Mouse (Mus musculus) CH12.LX (cell line): ENCODE measurements around the gene Rph3al. TPM values are rescaled to one million over a fixed set of nuclear protein-coding genes. Genes with fewer than 3 reads are reported as not detected.

Experiments used
- DNase-seq: peaks from one replicate; pipeline ENCODE4 v3.0.0-alpha.2; 2013; ENCODE audit errors: extremely low read depth
- H3K27ac ChIP-seq: 2 replicates; pipeline ENCODE4 v1.5.1; 2012; ENCODE audit warnings: low read depth, mild to moderate bottlenecking, control low read depth, moderate library complexity; ENCODE audit not compliant: insufficient read depth
- H3K27me3 ChIP-seq: replicated peaks from 2 replicates; pipeline ENCODE3; 2012; ENCODE audit warnings: inconsistent platforms
- H3K36me3 ChIP-seq, 2 experiments: replicated peaks in 1 of 2; 2 replicates each; pipeline versions ENCODE3 to v1.6.1; 2012; ENCODE audit warnings: inconsistent platforms in 1 of 2, low read length in 1 of 2, mild to moderate bottlenecking in 1 of 2, mixed read lengths in 1 of 2, moderate library complexity in 1 of 2; ENCODE audit not compliant: control insufficient read depth in 1 of 2, insufficient read depth in 1 of 2
- H3K4me1 ChIP-seq, 2 experiments: 2 replicates each; pipeline ENCODE4 v1.6.1; 2012; ENCODE audit warnings: inconsistent platforms in 1 of 2, moderate library complexity in 1 of 2; ENCODE audit not compliant: insufficient read depth in 2 of 2, control insufficient read depth in 1 of 2
- H3K4me2 ChIP-seq: 2 replicates; pipeline ENCODE4 v1.6.1; 2012; ENCODE audit warnings: low read depth, mild to moderate bottlenecking, control low read depth; ENCODE audit not compliant: poor library complexity, insufficient read depth, severe bottlenecking
- H3K4me3 ChIP-seq, 3 experiments: fragments of 150-350 bp in 1 of 3; sonication (generic) in 1 of 3; replicated peaks in 1 of 3; 2 replicates each; pipeline versions ENCODE3 to v1.5.1; 2011 to 2012; ENCODE audit warnings: low read depth in 2 of 3, low read length in 2 of 3, mild to moderate bottlenecking in 2 of 3, moderate library complexity in 2 of 3, control low read depth in 1 of 3, improper control_type of control experiment in 1 of 3, inconsistent platforms in 1 of 3, mixed read lengths in 1 of 3; ENCODE audit not compliant: poor library complexity in 1 of 3
- H3K79me2 ChIP-seq: replicated peaks from 2 replicates; pipeline ENCODE4 v1.6.1; 2012; ENCODE audit warnings: mild to moderate bottlenecking, moderate library complexity; ENCODE audit not compliant: control insufficient read depth, poor library complexity, insufficient read depth, severe bottlenecking; ENCODE audit errors: extremely low read depth
- H3K9ac ChIP-seq: 2 replicates; pipeline ENCODE4 v1.6.1; 2012; ENCODE audit warnings: low read depth, mild to moderate bottlenecking, control low read depth, moderate library complexity; ENCODE audit not compliant: insufficient read depth
- H3K9me3 ChIP-seq: replicated peaks from 2 replicates; pipeline ENCODE3; 2012; ENCODE audit warnings: low read length, inconsistent platforms, mixed read lengths
- BHLHE40 ChIP-seq: IDR thresholded peaks from 2 replicates; pipeline ENCODE4 v1.6.1; 2011; ENCODE audit warnings: mild to moderate bottlenecking, low read depth, low read length, improper control_type of control experiment
- CHD1 ChIP-seq: IDR thresholded peaks from 2 replicates; pipeline ENCODE4 v1.6.1; 2012; ENCODE audit warnings: low read depth, low read length, improper control_type of control experiment, inconsistent platforms
- CHD2 ChIP-seq: IDR thresholded peaks from 2 replicates; pipeline ENCODE4 v1.6.1; 2011; ENCODE audit warnings: low read length, improper control_type of control experiment
- CTCF ChIP-seq, 2 experiments: IDR thresholded peaks in 1 of 2; conservative IDR thresholded peaks in 1 of 2; 2 replicates each; pipeline ENCODE4 v1.5.1; 2011 to 2012; ENCODE audit warnings: low read depth in 2 of 2, low read length in 2 of 2, improper control_type of control experiment in 1 of 2, inconsistent platforms in 1 of 2, mild to moderate bottlenecking in 1 of 2, moderate library complexity in 1 of 2
- E2F4 ChIP-seq: IDR thresholded peaks from 2 replicates; pipeline ENCODE4 v1.6.1; 2011; ENCODE audit warnings: low read depth, low read length, improper control_type of control experiment; ENCODE audit not compliant: insufficient replicate concordance
- GABPA ChIP-seq: IDR thresholded peaks from 2 replicates; pipeline ENCODE4 v1.6.1; 2012; ENCODE audit warnings: low read depth, low read length, improper control_type of control experiment, inconsistent platforms; ENCODE audit not compliant: insufficient replicate concordance
- HCFC1 ChIP-seq: IDR thresholded peaks from 2 replicates; pipeline ENCODE4 v1.6.1; 2012; ENCODE audit warnings: low read depth, mild to moderate bottlenecking, inconsistent platforms, low read length, improper control_type of control experiment
- IRF4 ChIP-seq: IDR thresholded peaks from 2 replicates; pipeline ENCODE4 v1.6.1; 2014; ENCODE audit warnings: low read depth, mild to moderate bottlenecking, inconsistent platforms, low read length, improper control_type of control experiment
- JUN ChIP-seq: IDR thresholded peaks from 2 replicates; pipeline ENCODE4 v1.6.1; 2011; ENCODE audit warnings: low read depth, mild to moderate bottlenecking, low read length, improper control_type of control experiment, moderate library complexity; ENCODE audit not compliant: insufficient read depth
- JUND ChIP-seq: conservative IDR thresholded peaks from 2 replicates; pipeline ENCODE4 v1.6.1; 2011; ENCODE audit warnings: low read depth, low read length, improper control_type of control experiment
- KAT2A ChIP-seq: IDR thresholded peaks from 2 replicates; pipeline ENCODE4 v1.6.1; 2012; ENCODE audit warnings: low read length, improper control_type of control experiment, inconsistent platforms; ENCODE audit not compliant: insufficient replicate concordance
- MAFK ChIP-seq: IDR thresholded peaks from 2 replicates; pipeline ENCODE4 v1.6.1; 2011; ENCODE audit warnings: low read length, improper control_type of control experiment; ENCODE audit not compliant: insufficient replicate concordance
- MEF2A ChIP-seq: IDR thresholded peaks from 2 replicates; pipeline ENCODE4 v1.6.1; 2014; ENCODE audit warnings: low read depth, mild to moderate bottlenecking, inconsistent platforms, low read length, improper control_type of control experiment, borderline replicate concordance
- MYC ChIP-seq: IDR thresholded peaks from 2 replicates; pipeline ENCODE4 v1.6.1; 2011; ENCODE audit warnings: low read depth, mild to moderate bottlenecking, improper control_type of control experiment, low read length
- NELFE ChIP-seq: IDR thresholded peaks from 2 replicates; pipeline ENCODE4 v1.6.1; 2011; ENCODE audit warnings: low read depth, low read length, improper control_type of control experiment
- NRF1 ChIP-seq: IDR thresholded peaks from 2 replicates; pipeline ENCODE4 v1.6.1; 2014; ENCODE audit warnings: low read depth, mild to moderate bottlenecking, inconsistent platforms, low read length, improper control_type of control experiment, moderate library complexity
- PAX5 ChIP-seq: IDR thresholded peaks from 2 replicates; pipeline ENCODE4 v1.6.1; 2012; ENCODE audit warnings: low read length, inconsistent platforms, mixed read lengths
- POLR2A ChIP-seq: IDR thresholded peaks from 2 replicates; pipeline ENCODE4 v1.6.1; 2011; ENCODE audit warnings: low read depth, mild to moderate bottlenecking, improper control_type of control experiment, low read length
- RCOR1 ChIP-seq: conservative IDR thresholded peaks from 2 replicates; pipeline ENCODE4 v1.6.1; 2012; ENCODE audit warnings: low read depth, mild to moderate bottlenecking, inconsistent platforms, low read length, improper control_type of control experiment
- SIN3A ChIP-seq: IDR thresholded peaks from 2 replicates; pipeline ENCODE4 v1.6.1; 2012; ENCODE audit warnings: low read length, improper control_type of control experiment, inconsistent platforms
- TBP ChIP-seq: conservative IDR thresholded peaks from 2 replicates; pipeline ENCODE4 v1.6.1; 2011; ENCODE audit warnings: low read depth, low read length, improper control_type of control experiment
- TCF12 ChIP-seq: IDR thresholded peaks from 2 replicates; pipeline ENCODE4 v1.6.1; 2014; ENCODE audit warnings: low read depth, mild to moderate bottlenecking, inconsistent platforms, low read length, improper control_type of control experiment
- UBTF ChIP-seq: IDR thresholded peaks from 2 replicates; pipeline ENCODE4 v1.6.1; 2012; ENCODE audit warnings: low read depth, mild to moderate bottlenecking, inconsistent platforms, low read length, improper control_type of control experiment, moderate library complexity
- USF2 ChIP-seq: conservative IDR thresholded peaks from 2 replicates; pipeline ENCODE4 v1.6.1; 2011; ENCODE audit warnings: low read depth, low read length, improper control_type of control experiment
- ZC3H11A ChIP-seq: IDR thresholded peaks from 2 replicates; pipeline ENCODE4 v1.6.1; 2012; ENCODE audit warnings: low read depth, mild to moderate bottlenecking, inconsistent platforms, low read length, improper control_type of control experiment
- ZKSCAN1 ChIP-seq: IDR thresholded peaks from 2 replicates; pipeline ENCODE4 v1.6.1; 2012; ENCODE audit warnings: low read depth, inconsistent platforms, low read length, improper control_type of control experiment, borderline replicate concordance
- dilution Hi-C: fragments of 300-500 bp; cut with MboI; formaldehyde crosslinking; loops from 2 replicates; pipeline ENCODE4 v1.14.3; 2020; ENCODE audit warnings: low sequenced_read_pairs; ENCODE audit not compliant: extremely low pct_unique_long_range_greater_than_20kb, extremely low pct_ligation_motif_present
- in situ Hi-C: fragments of 300-500 bp; cut with MboI; formaldehyde crosslinking; loops from 3 replicates; pipeline ENCODE4 v1.14.3; 2019; ENCODE audit warnings: low sequenced_read_pairs, low pct_ligation_motif_present, low pct_unique_long_range_greater_than_20kb, mixed read lengths
- polyA plus RNA-seq: library from polyadenylated mRNA; unstranded; fragments of >175 nt; gene quantifications from 2 replicates; pipeline ENCODE4 v1.2.1, GENCODE M21; 2012; ENCODE audit warnings: low read depth; ENCODE audit not compliant: insufficient read length
- total RNA-seq, 2 experiments: library from RNA; depleted of rRNA; stranded (reverse); fragments of 300-350 nt in 1 of 2; fragments of >200 nt in 1 of 2; gene quantifications; 2 replicates each; pipeline ENCODE4 v1.2.3; 2012 to 2014

Gene Rph3al
- total and polyA plus RNA-seq, 3 experiments = 0.34 to 0.39 TPM; not detected in 1

DNA sequence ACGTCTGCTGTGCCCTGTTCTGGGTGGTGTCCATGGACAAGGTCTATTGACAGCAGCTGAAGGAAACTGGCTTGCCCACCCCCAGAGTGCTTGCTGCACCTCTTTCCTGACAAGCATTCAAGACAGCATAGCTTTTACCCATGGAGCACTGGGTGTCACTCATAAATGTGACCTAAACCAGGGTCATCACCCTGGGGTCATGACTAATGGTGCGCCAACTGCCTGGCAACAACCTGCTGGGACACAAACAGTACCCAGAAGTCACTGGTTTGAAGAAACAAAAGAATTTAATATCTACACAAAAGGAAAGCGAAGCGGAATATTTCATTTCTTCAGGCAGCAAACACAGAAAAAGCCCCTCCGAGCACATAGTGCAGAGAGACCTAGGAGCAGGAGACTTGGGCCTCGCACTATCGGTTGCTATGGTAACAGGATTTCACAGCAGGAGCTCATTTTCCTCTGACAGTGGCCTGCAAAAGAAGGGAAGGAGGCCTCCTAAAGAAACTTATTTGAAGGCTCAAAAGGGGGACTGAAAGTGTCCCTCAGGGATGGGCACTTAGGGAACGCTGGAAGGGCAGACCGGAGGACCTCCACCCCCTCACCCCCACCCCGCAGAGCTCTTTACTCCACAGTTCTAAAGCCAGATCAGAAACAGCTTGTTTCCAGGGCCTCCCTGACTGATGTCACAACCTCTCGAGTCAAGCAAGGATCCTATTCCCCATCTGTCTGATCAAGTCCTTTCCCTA lies 25.7 kb upstream of the Rph3al start:
- H3K9me3 ChIP-seq = peaks cover 5% of the 10 kb centered on the region
- DNase-seq = no peak
- no peaks in the 10 kb centered on the region for H3K79me2 ChIP-seq
- no peak overlapping the region for H3K27ac ChIP-seq
- H3K27me3 ChIP-seq = peaks cover 66% of the 10 kb centered on the region
- H3K4me1 ChIP-seq = peaks cover 0 to 13% of the 10 kb centered on the region in 2 experiments; a peak in 2 of 4 replicates
- TF ChIP-seq RCOR1 (no peak), MEF2A (no peak), NRF1 (no peak), JUN (no peak), UBTF (no peak), HCFC1 (no peak), MYC (no peak), JUND (no peak), CHD2 (no peak), USF2 (no peak), POLR2A (no peak), SIN3A (no peak), BHLHE40 (no peak), TCF12 (no peak), PAX5 (no peak), E2F4 (no peak), ZC3H11A (no peak), IRF4 (no peak), CTCF (conservative IDR thresholded peaks at IDR 0.05 in 1 of 2, IDR thresholded peaks at IDR 0.05 in 1 of 2; ENCODE audit: low read depth in 2 of 2, low read length in 2 of 2) (no peak)
- TF ChIP-seq, all 38 proteins: peak for 0
- H3K4me2 ChIP-seq = no peak overlapping the region
- in situ Hi-C loops = loop anchor here (10.0 kb wide), 1 partner anchor 249 kb away; no protein-coding TSS in a partner anchor
- H3K4me3 ChIP-seq = no peak overlapping the region
- dilution Hi-C loops = no loop called here
- no peak overlapping the region for H3K9ac ChIP-seq
- no peaks in the 10 kb centered on the region for H3K36me3 ChIP-seq

DNA sequence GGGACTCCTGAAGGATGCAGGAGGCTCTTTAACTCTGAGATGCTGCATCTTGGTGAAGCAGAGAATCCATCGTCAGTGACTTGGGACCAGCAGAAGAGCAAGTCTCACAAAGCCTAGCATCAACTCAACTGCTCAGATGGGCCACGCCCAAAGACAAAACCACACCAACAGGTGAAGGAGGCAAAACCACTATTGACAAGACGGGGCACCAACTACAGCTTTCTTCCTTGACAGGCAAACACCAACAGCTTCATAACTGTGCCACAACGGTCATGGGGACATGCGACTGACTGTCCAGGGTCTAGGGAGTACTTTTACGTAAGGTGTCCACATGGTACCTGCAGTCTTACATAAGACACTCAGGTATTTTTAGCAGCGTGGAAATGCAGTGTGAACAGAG lies 23.6 kb upstream of the Rph3al start:
- H3K79me2 ChIP-seq = no peaks in the 10 kb centered on the region
- no peak overlapping the region for H3K27ac ChIP-seq
- H3K4me1 ChIP-seq = peaks cover 0 to 7% of the 10 kb centered on the region in 2 experiments; a peak in 2 of 4 replicates
- no peak overlapping the region for H3K9ac ChIP-seq
- no peaks in the 10 kb centered on the region for H3K36me3 ChIP-seq
- peaks cover 5% of the 10 kb centered on the region for H3K9me3 ChIP-seq
- TF ChIP-seq TBP = no peak
- TF ChIP-seq ZKSCAN1 = no peak
- no peak for TF ChIP-seq KAT2A
- TF ChIP-seq SIN3A = no peak
- no peak for TF ChIP-seq MAFK
- no peak for TF ChIP-seq NELFE
- TF ChIP-seq ZC3H11A = no peak
- TF ChIP-seq NRF1 = no peak
- no peak for TF ChIP-seq UBTF
- no peak for TF ChIP-seq MEF2A
- TF ChIP-seq PAX5 = no peak
- no peak for TF ChIP-seq GABPA
- no peak for TF ChIP-seq CHD1
- TF ChIP-seq MYC = no peak
- DNase-seq = no peak
- in situ Hi-C loops (loop anchor here (10.0 kb wide), 1 partner anchor 247 kb away; no protein-coding TSS in a partner anchor), dilution Hi-C loops (no loop called here)
- H3K27me3 ChIP-seq = peaks cover 47% of the 10 kb centered on the region
- H3K4me3 ChIP-seq = no peak overlapping the region
- no peak overlapping the region for H3K4me2 ChIP-seq
